Mouse (Mus musculus): Measurements from ENCODE around the gene Cmc2. TPM values are rescaled to one million over a fixed set of nuclear protein-coding genes. Genes with fewer than 3 reads are reported as not detected.

Cmc2 gene
- polyA plus RNA-seq, 2 experiments: 29.0 to 69.3 TPM

GRCm38 (mm10) chr8:116921005-116921336, 284 bp downstream of the Cmc2 start:
- peaks cover 15% of the 10 kb centered on the region; the same call in 1 of the 2 replicates for H3K36me3 ChIP-seq (ENCODE audit: control insufficient read depth, insufficient read depth, low read length)
- ATAC-seq (ENCODE audit: low FRiP score, low read depth) (peak; percentile 32), DNase-seq (ENCODE audit: low spot score) (no peak)
- no peak for TF ChIP-seq POLR2A (IDR thresholded peaks at IDR 0.05; ENCODE audit: borderline replicate concordance, extremely low read depth, insufficient read depth, insufficient read length)
- H3K4me1 ChIP-seq (ENCODE audit: control insufficient read depth, insufficient read depth, low read length): peaks cover 4% of the 10 kb centered on the region
- H3K4me3 ChIP-seq (replicated peaks; ENCODE audit: low read length): peak overlapping the region; percentile 74
- peak overlapping the region; percentile 73 for H3K4me2 ChIP-seq (replicated peaks; ENCODE audit: low read depth, low read length, severe bottlenecking)
- H3K9ac ChIP-seq (ENCODE audit: low read depth, low read length, severe bottlenecking): peak overlapping the region; percentile 77
- H3K27me3 ChIP-seq (ENCODE audit: control insufficient read depth, insufficient read depth, low read length): no peaks in the 10 kb centered on the region
- H3K27ac ChIP-seq (replicated peaks; ENCODE audit: low read depth, low read length): peak overlapping the region; percentile 64
- H3K9me3 ChIP-seq (ENCODE audit: control insufficient read depth, low read length): no peaks in the 10 kb centered on the region
- WGBS: 0% methylated on average over 22 of the region's 22 CpGs

- no peak for TF ChIP-seq POLR2A (IDR thresholded peaks at IDR 0.05; ENCODE audit: borderline replicate concordance, extremely low read depth, insufficient read depth, insufficient read length)
- Histone ChIP-seq H3K36me3 (ENCODE audit: control insufficient read depth, insufficient read depth, low read length) (peaks cover 11% of the 10 kb centered on the region; the same call in 1 of the 2 replicates), H3K4me1 (ENCODE audit: control insufficient read depth, insufficient read depth, low read length) (no peaks in the 10 kb centered on the region), H3K9ac (ENCODE audit: low read depth, low read length, severe bottlenecking) (no peak overlapping the region), H3K27me3 (ENCODE audit: control insufficient read depth, insufficient read depth, low read length) (no peaks in the 10 kb centered on the region), H3K4me2 (replicated peaks; ENCODE audit: low read depth, low read length, severe bottlenecking) (no peak overlapping the region), H3K4me3 (replicated peaks; ENCODE audit: low read length) (no peak overlapping the region), H3K9me3 (ENCODE audit: control insufficient read depth, low read length) (no peaks in the 10 kb centered on the region), H3K27ac (replicated peaks; ENCODE audit: low read depth, low read length) (no peak overlapping the region)
- ATAC-seq (ENCODE audit: low FRiP score, low read depth) (no peak), DNase-seq (ENCODE audit: low spot score) (no peak)
- WGBS: 96% methylated on average over 4 of the region's 4 CpGs
These were observed 15.4 kb downstream of the Cmc2 start for GRCm38 (mm10) chr8:116905836-116906235.

GRCm38 (mm10) chr8:116905252-116905651, 16.0 kb downstream of the Cmc2 start:
- Histone ChIP-seq H3K4me3 (replicated peaks; ENCODE audit: low read length) (no peak overlapping the region), H3K36me3 (ENCODE audit: control insufficient read depth, insufficient read depth, low read length) (peaks cover 11% of the 10 kb centered on the region; the same call in 1 of the 2 replicates), H3K9ac (ENCODE audit: low read depth, low read length, severe bottlenecking) (no peak overlapping the region), H3K4me2 (replicated peaks; ENCODE audit: low read depth, low read length, severe bottlenecking) (no peak overlapping the region), H3K4me1 (ENCODE audit: control insufficient read depth, insufficient read depth, low read length) (no peaks in the 10 kb centered on the region), H3K27me3 (ENCODE audit: control insufficient read depth, insufficient read depth, low read length) (no peaks in the 10 kb centered on the region), H3K27ac (replicated peaks; ENCODE audit: low read depth, low read length) (no peak overlapping the region), H3K9me3 (ENCODE audit: control insufficient read depth, low read length) (no peaks in the 10 kb centered on the region)
- WGBS: 87% methylated on average over 4 of the region's 4 CpGs
- DNase-seq (ENCODE audit: low spot score) (no peak), ATAC-seq (ENCODE audit: low FRiP score, low read depth) (no peak)
- TF ChIP-seq POLR2A (IDR thresholded peaks at IDR 0.05; ENCODE audit: borderline replicate concordance, extremely low read depth, insufficient read depth, insufficient read length): no peak

- H3K36me3 ChIP-seq (ENCODE audit: control insufficient read depth, insufficient read depth, low read length): peaks cover 11% of the 10 kb centered on the region; the same call in 1 of the 2 replicates
- H3K9ac ChIP-seq (ENCODE audit: low read depth, low read length, severe bottlenecking): no peak overlapping the region
- TF ChIP-seq POLR2A (IDR thresholded peaks at IDR 0.05; ENCODE audit: borderline replicate concordance, extremely low read depth, insufficient read depth, insufficient read length): no peak
- no peak overlapping the region for H3K4me2 ChIP-seq (replicated peaks; ENCODE audit: low read depth, low read length, severe bottlenecking)
- H3K4me1 ChIP-seq (ENCODE audit: control insufficient read depth, insufficient read depth, low read length): no peaks in the 10 kb centered on the region
- H3K4me3 ChIP-seq (replicated peaks; ENCODE audit: low read length): no peak overlapping the region
- H3K9me3 ChIP-seq (ENCODE audit: control insufficient read depth, low read length): no peaks in the 10 kb centered on the region
- no peak overlapping the region for H3K27ac ChIP-seq (replicated peaks; ENCODE audit: low read depth, low read length)
- WGBS: 97% methylated on average over 4 of the region's 4 CpGs
- no peaks in the 10 kb centered on the region for H3K27me3 ChIP-seq (ENCODE audit: control insufficient read depth, insufficient read depth, low read length)
- ATAC-seq (ENCODE audit: low FRiP score, low read depth) (no peak), DNase-seq (ENCODE audit: low spot score) (no peak)
These were observed 16.5 kb downstream of the Cmc2 start for GRCm38 (mm10) chr8:116904736-116905135.

- peaks cover 5% of the 10 kb centered on the region; the same call in 1 of the 2 replicates for H3K36me3 ChIP-seq (ENCODE audit: control insufficient read depth, insufficient read depth, low read length)
- H3K9ac ChIP-seq (ENCODE audit: low read depth, low read length, severe bottlenecking): no peak overlapping the region
- 94% methylated on average over 6 of the region's 6 CpGs for WGBS
- no peak overlapping the region for H3K4me3 ChIP-seq (replicated peaks; ENCODE audit: low read length)
- H3K4me1 ChIP-seq (ENCODE audit: control insufficient read depth, insufficient read depth, low read length): no peaks in the 10 kb centered on the region
- no peak overlapping the region for H3K27ac ChIP-seq (replicated peaks; ENCODE audit: low read depth, low read length)
- no peak overlapping the region for H3K4me2 ChIP-seq (replicated peaks; ENCODE audit: low read depth, low read length, severe bottlenecking)
- no peaks in the 10 kb centered on the region for H3K9me3 ChIP-seq (ENCODE audit: control insufficient read depth, low read length)
- TF ChIP-seq POLR2A (IDR thresholded peaks at IDR 0.05; ENCODE audit: borderline replicate concordance, extremely low read depth, insufficient read depth, insufficient read length): no peak
- no peaks in the 10 kb centered on the region for H3K27me3 ChIP-seq (ENCODE audit: control insufficient read depth, insufficient read depth, low read length)
- ATAC-seq (ENCODE audit: low FRiP score, low read depth) (no peak), DNase-seq (ENCODE audit: low spot score) (no peak)
These were observed 25.7 kb downstream of the Cmc2 start for GRCm38 (mm10) chr8:116895521-116895920.

GRCm38 (mm10) chr8:116893938-116894337, 27.3 kb downstream of the Cmc2 start:
- H3K27ac ChIP-seq (replicated peaks; ENCODE audit: low read depth, low read length): no peak overlapping the region
- H3K9ac ChIP-seq (ENCODE audit: low read depth, low read length, severe bottlenecking): no peak overlapping the region
- no peak overlapping the region for H3K4me2 ChIP-seq (replicated peaks; ENCODE audit: low read depth, low read length, severe bottlenecking)
- no peak for DNase-seq (ENCODE audit: low spot score)
- H3K36me3 ChIP-seq (ENCODE audit: control insufficient read depth, insufficient read depth, low read length): peaks cover 15% of the 10 kb centered on the region
- H3K9me3 ChIP-seq (ENCODE audit: control insufficient read depth, low read length): no peaks in the 10 kb centered on the region
- H3K4me3 ChIP-seq (replicated peaks; ENCODE audit: low read length): no peak overlapping the region
- no peak for TF ChIP-seq POLR2A (IDR thresholded peaks at IDR 0.05; ENCODE audit: borderline replicate concordance, extremely low read depth, insufficient read depth, insufficient read length)
- H3K4me1 ChIP-seq (ENCODE audit: control insufficient read depth, insufficient read depth, low read length): no peaks in the 10 kb centered on the region
- no peaks in the 10 kb centered on the region for H3K27me3 ChIP-seq (ENCODE audit: control insufficient read depth, insufficient read depth, low read length)
- 90% methylated on average over 11 of the region's 11 CpGs for WGBS
- no peak for ATAC-seq (ENCODE audit: low FRiP score, low read depth)

Measured in limb, embryonic 14.5 days (tissue).